Mouse (Mus musculus): ENCODE data around the gene Gtf3a.

- peak; percentile 8; the same call in 1 of the 2 replicates for TF ChIP-seq CTCF (IDR thresholded peaks at IDR 0.05; ENCODE audit: low read depth)
- TF ChIP-seq EP300 (optimal IDR thresholded peaks at IDR 0.05) = no peak
Measured at GRCm38 (mm10) chr5:146948508-146949088, at the start of gene Gtf3a.

Measured in stomach, postnatal 0 days (tissue).